ENCODE assay signal across 8 mouse cellular contexts in the genomic region with DNA sequence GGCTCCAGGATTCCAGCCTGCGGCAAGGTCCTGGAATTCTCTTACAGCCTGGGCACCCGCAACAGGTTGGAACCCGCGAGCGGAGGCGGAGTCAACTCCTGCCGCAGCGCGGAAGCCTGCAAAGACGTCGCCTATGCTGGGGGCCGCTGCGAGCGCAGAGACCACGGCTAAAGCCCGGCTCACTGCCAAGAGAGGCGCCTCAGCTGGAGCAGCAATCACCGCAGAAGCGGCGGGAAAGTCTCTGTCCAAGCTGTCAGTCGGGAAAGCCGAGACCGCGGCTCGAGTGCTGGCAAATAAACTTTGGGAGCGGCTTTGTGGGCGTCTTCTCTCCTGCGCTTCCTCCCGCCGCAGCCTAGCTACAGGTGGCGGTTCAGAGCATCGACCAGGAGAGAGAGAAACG. TPM values are rescaled to one million over a fixed set of nuclear protein-coding genes. Genes with fewer than 3 reads are reported as not detected.
DNase-seq lines count a peak whose midpoint lies in the region; ATAC-seq lines count a peak whose summit lies in the region.

No protein-coding gene starts in this region.

- H3K4me1 ChIP-seq in heart, embryonic 16.5 days (ENCODE audit: control insufficient read depth, insufficient read depth, low read length): no peaks in the 10 kb centered on the region

- H3K4me2 ChIP-seq in heart, embryonic 16.5 days (ENCODE audit: low read depth, low read length): peak overlapping the region; percentile 57

- H3K4me3 ChIP-seq in heart, embryonic 16.5 days (ENCODE audit: low read length): peak overlapping the region; percentile 41

- intact Hi-C loops in gastrocnemius, postnatal 14 days (cut with DNase I; ENCODE audit: low total_unique reads): no loop called here

- peaks cover 50% of the 10 kb centered on the region for H3K27me3 ChIP-seq in heart, embryonic 16.5 days (ENCODE audit: control insufficient read depth, insufficient read depth, low read length)

- no peaks in the 10 kb centered on the region for H3K36me3 ChIP-seq in heart, embryonic 16.5 days (ENCODE audit: control insufficient read depth, insufficient read depth)

- 8% methylated on average over 31 of the region's 33 CpGs for WGBS in heart, embryonic 16.5 days

- no peak overlapping the region for H3K27ac ChIP-seq in heart, embryonic 16.5 days (ENCODE audit: low read length)

- no peaks in the 10 kb centered on the region for H3K9me3 ChIP-seq in heart, embryonic 16.5 days (replicated peaks; ENCODE audit: control insufficient read depth, low read length)

- no peak for ATAC-seq in heart, embryonic 16.5 days (replicated peaks; ENCODE audit: extremely low read depth, insufficient read depth, low FRiP score)

- peak; percentile 7 for DNase-seq in gastrocnemius, postnatal 14 days
- no peak for DNase-seq in gastrocnemius, postnatal 4 days (ENCODE audit: low spot score in 2 of 2)
- DNase-seq in ZHBTc4 (ENCODE audit: low read depth, low spot score): peak; percentile 59
- DNase-seq in liver: peak; percentile 5
- DNase-seq in retina, embryonic 14.5 days (ENCODE audit: low spot score): peak; percentile 42
- DNase-seq in T-cell, adult 2 months (ENCODE audit: low spot score): no peak
- DNase-seq in urinary bladder, adult 18-20 months (ENCODE audit: low spot score in 2 of 2): no peak

- no peak overlapping the region for H3K9ac ChIP-seq in heart, embryonic 16.5 days (ENCODE audit: low read length)

RNA-seq across cellular contexts. Expression of a gene that starts 3.3 kb away (rescaled TPM):
- total RNA-seq in gastrocnemius, postnatal 14 days (2021): not detected
- under 1 TPM in 1 of 2 experiments, not detected in 1; 0.05 TPM for total RNA-seq in gastrocnemius, postnatal 4 days (2021)
- polyA plus RNA-seq in heart, embryonic 16.5 days (2015; fragmentation: Nextera tagmentation; extraction: Ambion mirVana): 0.03 TPM in 1 of 2 replicates, not detected in the other

Comparison
In these comparisons a context has a peak if more than half of its experiments do, and no peak if none do; other contexts are left out.
1. DNase-seq: peak in gastrocnemius, postnatal 14 days (single experiment), ZHBTc4 (single experiment), liver (single experiment) and retina, embryonic 14.5 days (single experiment); none in gastrocnemius, postnatal 4 days (0 of 2), T-cell, adult 2 months (single experiment) and urinary bladder, adult 18-20 months (0 of 2).